Mouse (Mus musculus) CH12.LX (cell line): ENCODE results near the gene Ncoa3. TPM values are rescaled to one million over a fixed set of nuclear protein-coding genes. Genes with fewer than 3 reads are reported as not detected.

ENCODE experiments used
- DNase-seq: peaks from one replicate; pipeline ENCODE4 v3.0.0-alpha.2; 2013; ENCODE audit errors: extremely low read depth
- H3K27ac ChIP-seq: 2 replicates; pipeline ENCODE4 v1.5.1; 2012; ENCODE audit warnings: low read depth, mild to moderate bottlenecking, control low read depth, moderate library complexity; ENCODE audit not compliant: insufficient read depth
- H3K27me3 ChIP-seq: replicated peaks from 2 replicates; pipeline ENCODE3; 2012; ENCODE audit warnings: inconsistent platforms
- H3K36me3 ChIP-seq, 2 experiments: replicated peaks in 1 of 2; 2 replicates each; pipeline versions ENCODE3 to v1.6.1; 2012; ENCODE audit warnings: inconsistent platforms in 1 of 2, low read length in 1 of 2, mild to moderate bottlenecking in 1 of 2, mixed read lengths in 1 of 2, moderate library complexity in 1 of 2; ENCODE audit not compliant: control insufficient read depth in 1 of 2, insufficient read depth in 1 of 2
- H3K4me1 ChIP-seq, 2 experiments: 2 replicates each; pipeline ENCODE4 v1.6.1; 2012; ENCODE audit warnings: inconsistent platforms in 1 of 2, moderate library complexity in 1 of 2; ENCODE audit not compliant: insufficient read depth in 2 of 2, control insufficient read depth in 1 of 2
- H3K4me2 ChIP-seq: 2 replicates; pipeline ENCODE4 v1.6.1; 2012; ENCODE audit warnings: low read depth, mild to moderate bottlenecking, control low read depth; ENCODE audit not compliant: poor library complexity, insufficient read depth, severe bottlenecking
- H3K4me3 ChIP-seq, 3 experiments: fragments of 150-350 bp in 1 of 3; sonication (generic) in 1 of 3; replicated peaks in 1 of 3; 2 replicates each; pipeline versions ENCODE3 to v1.5.1; 2011 to 2012; ENCODE audit warnings: low read depth in 2 of 3, low read length in 2 of 3, mild to moderate bottlenecking in 2 of 3, moderate library complexity in 2 of 3, control low read depth in 1 of 3, improper control_type of control experiment in 1 of 3, inconsistent platforms in 1 of 3, mixed read lengths in 1 of 3; ENCODE audit not compliant: poor library complexity in 1 of 3
- H3K79me2 ChIP-seq: replicated peaks from 2 replicates; pipeline ENCODE4 v1.6.1; 2012; ENCODE audit warnings: mild to moderate bottlenecking, moderate library complexity; ENCODE audit not compliant: control insufficient read depth, poor library complexity, insufficient read depth, severe bottlenecking; ENCODE audit errors: extremely low read depth
- H3K9ac ChIP-seq: 2 replicates; pipeline ENCODE4 v1.6.1; 2012; ENCODE audit warnings: low read depth, mild to moderate bottlenecking, control low read depth, moderate library complexity; ENCODE audit not compliant: insufficient read depth
- H3K9me3 ChIP-seq: replicated peaks from 2 replicates; pipeline ENCODE3; 2012; ENCODE audit warnings: low read length, inconsistent platforms, mixed read lengths
- CHD2 ChIP-seq: IDR thresholded peaks from 2 replicates; pipeline ENCODE4 v1.6.1; 2011; ENCODE audit warnings: low read length, improper control_type of control experiment
- CTCF ChIP-seq, 2 experiments: IDR thresholded peaks in 1 of 2; conservative IDR thresholded peaks in 1 of 2; 2 replicates each; pipeline ENCODE4 v1.5.1; 2011 to 2012; ENCODE audit warnings: low read depth in 2 of 2, low read length in 2 of 2, improper control_type of control experiment in 1 of 2, inconsistent platforms in 1 of 2, mild to moderate bottlenecking in 1 of 2, moderate library complexity in 1 of 2
- E2F4 ChIP-seq: IDR thresholded peaks from 2 replicates; pipeline ENCODE4 v1.6.1; 2011; ENCODE audit warnings: low read depth, low read length, improper control_type of control experiment; ENCODE audit not compliant: insufficient replicate concordance
- EP300 ChIP-seq: IDR thresholded peaks from 2 replicates; pipeline ENCODE4 v1.6.1; 2011; ENCODE audit warnings: low read length, improper control_type of control experiment
- ETS1 ChIP-seq: conservative IDR thresholded peaks from 2 replicates; pipeline ENCODE4 v1.6.1; 2012; ENCODE audit warnings: low read depth, mild to moderate bottlenecking, inconsistent platforms, low read length, improper control_type of control experiment, moderate library complexity
- GABPA ChIP-seq: IDR thresholded peaks from 2 replicates; pipeline ENCODE4 v1.6.1; 2012; ENCODE audit warnings: low read depth, low read length, improper control_type of control experiment, inconsistent platforms; ENCODE audit not compliant: insufficient replicate concordance
- HCFC1 ChIP-seq: IDR thresholded peaks from 2 replicates; pipeline ENCODE4 v1.6.1; 2012; ENCODE audit warnings: low read depth, mild to moderate bottlenecking, inconsistent platforms, low read length, improper control_type of control experiment
- IRF4 ChIP-seq: IDR thresholded peaks from 2 replicates; pipeline ENCODE4 v1.6.1; 2014; ENCODE audit warnings: low read depth, mild to moderate bottlenecking, inconsistent platforms, low read length, improper control_type of control experiment
- JUN ChIP-seq: IDR thresholded peaks from 2 replicates; pipeline ENCODE4 v1.6.1; 2011; ENCODE audit warnings: low read depth, mild to moderate bottlenecking, low read length, improper control_type of control experiment, moderate library complexity; ENCODE audit not compliant: insufficient read depth
- JUND ChIP-seq: conservative IDR thresholded peaks from 2 replicates; pipeline ENCODE4 v1.6.1; 2011; ENCODE audit warnings: low read depth, low read length, improper control_type of control experiment
- KAT2A ChIP-seq: IDR thresholded peaks from 2 replicates; pipeline ENCODE4 v1.6.1; 2012; ENCODE audit warnings: low read length, improper control_type of control experiment, inconsistent platforms; ENCODE audit not compliant: insufficient replicate concordance
- MAX ChIP-seq: IDR thresholded peaks from 2 replicates; pipeline ENCODE4 v1.6.1; 2011; ENCODE audit warnings: low read length, improper control_type of control experiment
- MAZ ChIP-seq: IDR thresholded peaks from 2 replicates; pipeline ENCODE4 v1.6.1; 2012; ENCODE audit warnings: low read depth, mild to moderate bottlenecking, inconsistent platforms, low read length, improper control_type of control experiment, moderate library complexity
- MEF2A ChIP-seq: IDR thresholded peaks from 2 replicates; pipeline ENCODE4 v1.6.1; 2014; ENCODE audit warnings: low read depth, mild to moderate bottlenecking, inconsistent platforms, low read length, improper control_type of control experiment, borderline replicate concordance
- NELFE ChIP-seq: IDR thresholded peaks from 2 replicates; pipeline ENCODE4 v1.6.1; 2011; ENCODE audit warnings: low read depth, low read length, improper control_type of control experiment
- PAX5 ChIP-seq: IDR thresholded peaks from 2 replicates; pipeline ENCODE4 v1.6.1; 2012; ENCODE audit warnings: low read length, inconsistent platforms, mixed read lengths
- POLR2A ChIP-seq: IDR thresholded peaks from 2 replicates; pipeline ENCODE4 v1.6.1; 2011; ENCODE audit warnings: low read depth, mild to moderate bottlenecking, improper control_type of control experiment, low read length
- POLR2AphosphoS2 ChIP-seq: IDR thresholded peaks from 2 replicates; pipeline ENCODE4 v1.6.1; 2011; ENCODE audit warnings: low read depth, low read length, improper control_type of control experiment
- RAD21 ChIP-seq: IDR thresholded peaks from 2 replicates; pipeline ENCODE4 v1.6.1; 2011; ENCODE audit warnings: low read depth, mild to moderate bottlenecking, low read length, improper control_type of control experiment, moderate library complexity
- RCOR1 ChIP-seq: conservative IDR thresholded peaks from 2 replicates; pipeline ENCODE4 v1.6.1; 2012; ENCODE audit warnings: low read depth, mild to moderate bottlenecking, inconsistent platforms, low read length, improper control_type of control experiment
- SIN3A ChIP-seq: IDR thresholded peaks from 2 replicates; pipeline ENCODE4 v1.6.1; 2012; ENCODE audit warnings: low read length, improper control_type of control experiment, inconsistent platforms
- SMC3 ChIP-seq: IDR thresholded peaks from 2 replicates; pipeline ENCODE4 v1.6.1; 2011; ENCODE audit warnings: low read depth, low read length, improper control_type of control experiment
- TCF12 ChIP-seq: IDR thresholded peaks from 2 replicates; pipeline ENCODE4 v1.6.1; 2014; ENCODE audit warnings: low read depth, mild to moderate bottlenecking, inconsistent platforms, low read length, improper control_type of control experiment
- UBTF ChIP-seq: IDR thresholded peaks from 2 replicates; pipeline ENCODE4 v1.6.1; 2012; ENCODE audit warnings: low read depth, mild to moderate bottlenecking, inconsistent platforms, low read length, improper control_type of control experiment, moderate library complexity
- USF1 ChIP-seq: IDR thresholded peaks from 2 replicates; pipeline ENCODE4 v1.6.1; 2014; ENCODE audit warnings: low read depth, mild to moderate bottlenecking, inconsistent platforms, low read length, improper control_type of control experiment
- ZKSCAN1 ChIP-seq: IDR thresholded peaks from 2 replicates; pipeline ENCODE4 v1.6.1; 2012; ENCODE audit warnings: low read depth, inconsistent platforms, low read length, improper control_type of control experiment, borderline replicate concordance
- ZNF384 ChIP-seq: IDR thresholded peaks from 2 replicates; pipeline ENCODE4 v1.6.1; 2012; ENCODE audit warnings: low read depth, low read length, improper control_type of control experiment, inconsistent platforms
- dilution Hi-C: fragments of 300-500 bp; cut with MboI; formaldehyde crosslinking; loops from 2 replicates; pipeline ENCODE4 v1.14.3; 2020; ENCODE audit warnings: low sequenced_read_pairs; ENCODE audit not compliant: extremely low pct_unique_long_range_greater_than_20kb, extremely low pct_ligation_motif_present
- in situ Hi-C: fragments of 300-500 bp; cut with MboI; formaldehyde crosslinking; loops from 3 replicates; pipeline ENCODE4 v1.14.3; 2019; ENCODE audit warnings: low sequenced_read_pairs, low pct_ligation_motif_present, low pct_unique_long_range_greater_than_20kb, mixed read lengths
- polyA plus RNA-seq: library from polyadenylated mRNA; unstranded; fragments of >175 nt; gene quantifications from 2 replicates; pipeline ENCODE4 v1.2.1, GENCODE M21; 2012; ENCODE audit warnings: low read depth; ENCODE audit not compliant: insufficient read length
- total RNA-seq, 2 experiments: library from RNA; depleted of rRNA; stranded (reverse); fragments of 300-350 nt in 1 of 2; fragments of >200 nt in 1 of 2; gene quantifications; 2 replicates each; pipeline ENCODE4 v1.2.3; 2012 to 2014

Ncoa3 gene
- total and polyA plus RNA-seq, 3 experiments: 13.4 to 21.9 (median 17.1) TPM

GRCm38 (mm10) chr2:166107911-166108310 is 115.5 kb downstream of the Ncoa3 start:
- H3K36me3 ChIP-seq: no peaks in the 10 kb centered on the region
- no peak overlapping the region for H3K27ac ChIP-seq
- dilution Hi-C loops (no loop called here), in situ Hi-C loops (no loop called here)
- peaks cover 12% of the 10 kb centered on the region for H3K27me3 ChIP-seq
- H3K9ac ChIP-seq: no peak overlapping the region
- H3K4me3 ChIP-seq: no peak overlapping the region
- H3K9me3 ChIP-seq: no peaks in the 10 kb centered on the region
- no peak overlapping the region for H3K4me2 ChIP-seq
- no peaks in the 10 kb centered on the region for H3K79me2 ChIP-seq
- no peak for DNase-seq
- H3K4me1 ChIP-seq: peaks cover 1 to 10% of the 10 kb centered on the region in 2 experiments; a peak in 2 of 4 replicates
- TF ChIP-seq RAD21: no peak
- TF ChIP-seq GABPA: no peak
- TF ChIP-seq POLR2AphosphoS2: no peak
- no peak for TF ChIP-seq UBTF
- no peak for TF ChIP-seq EP300
- TF ChIP-seq MAX: no peak
- no peak for TF ChIP-seq JUN
- no peak for TF ChIP-seq PAX5
- no peak for TF ChIP-seq TCF12
- TF ChIP-seq ZKSCAN1: no peak
- TF ChIP-seq HCFC1: no peak
- TF ChIP-seq KAT2A: no peak
- TF ChIP-seq E2F4: no peak
- no peak for TF ChIP-seq POLR2A
- TF ChIP-seq IRF4: no peak
- no peak for TF ChIP-seq MEF2A
- no peak for TF ChIP-seq NELFE

DNA sequence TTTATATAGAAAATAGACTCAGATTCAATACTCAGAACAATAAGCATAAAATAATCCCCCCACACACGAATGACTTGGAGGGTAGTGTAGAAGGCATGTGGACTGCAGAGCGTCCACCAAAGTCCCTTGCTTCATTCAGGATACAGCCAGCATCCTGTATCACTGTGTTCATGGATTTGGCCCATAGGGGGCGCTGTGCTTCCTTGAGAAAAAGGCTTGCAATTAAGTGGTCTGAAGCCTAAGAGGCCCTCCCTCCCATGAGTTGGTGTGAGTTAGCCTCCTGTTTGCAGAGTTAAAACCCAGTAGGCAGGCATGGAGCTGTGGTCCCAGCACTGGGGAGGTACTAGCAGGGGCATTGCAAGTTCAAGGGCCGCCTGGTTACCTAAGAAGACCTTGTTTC is 115.9 kb downstream of the Ncoa3 start:
- no peak overlapping the region for H3K4me3 ChIP-seq
- DNase-seq: peak; percentile 72
- no peak overlapping the region for H3K27ac ChIP-seq
- dilution Hi-C loops: no loop called here
- in situ Hi-C loops: no loop called here
- H3K27me3 ChIP-seq: peaks cover 15% of the 10 kb centered on the region
- no peak overlapping the region for H3K9ac ChIP-seq
- H3K79me2 ChIP-seq: no peaks in the 10 kb centered on the region
- H3K4me2 ChIP-seq: no peak overlapping the region
- peaks cover 0 to 6% of the 10 kb centered on the region in 2 experiments; a peak in 2 of 4 replicates for H3K4me1 ChIP-seq
- TF ChIP-seq ETS1 (no peak), GABPA (no peak), MAZ (no peak), SMC3 (peak; percentile 66), RAD21 (peak; percentile 84), POLR2A (no peak), USF1 (no peak), MAX (no peak), SIN3A (no peak), RCOR1 (no peak), E2F4 (no peak), CHD2 (no peak), ZNF384 (no peak), JUND (no peak), CTCF (conservative IDR thresholded peaks at IDR 0.05 in 1 of 2, IDR thresholded peaks at IDR 0.05 in 1 of 2; ENCODE audit: low read depth in 2 of 2, low read length in 2 of 2) (peak; percentile 78 to 81), UBTF (no peak), ZKSCAN1 (no peak)
- TF ChIP-seq, all 38 proteins: peak for 3
- Histone ChIP-seq H3K36me3 (no peaks in the 10 kb centered on the region), H3K9me3 (no peaks in the 10 kb centered on the region)
